Mouse (Mus musculus) layer of hippocampus, adult 9-10 months (tissue): ENCODE results near the gene Fam78b.

ENCODE experiments used
- DNase-seq: peaks from one replicate; pipeline ENCODE4 v3.0.0; 2022; ENCODE audit warnings: low spot score

Gene Fam78b

GRCm38 (mm10) chr1:167001174-167001843, at the start of gene Fam78b:
Fam78b (plus strand) TSS chr1:167001417.
- no peak for DNase-seq

GRCm38 (mm10) chr1:166964508-166964907, 36.7 kb upstream of the Fam78b start:
- DNase-seq, result no peak

- no peak for DNase-seq
Measured at GRCm38 (mm10) chr1:166968271-166968670, 32.9 kb upstream of the Fam78b start.

GRCm38 (mm10) chr1:166973731-166974130, 27.5 kb upstream of the Fam78b start:
- no peak for DNase-seq

GRCm38 (mm10) chr1:166978611-166979010, 22.6 kb upstream of the Fam78b start:
- no peak for DNase-seq

- no peak for DNase-seq
Measured at GRCm38 (mm10) chr1:166994266-166994665, 7.0 kb upstream of the Fam78b start.

GRCm38 (mm10) chr1:166996250-166996649, 5.0 kb upstream of the Fam78b start:
- no peak for DNase-seq

- DNase-seq, result no peak
Measured at GRCm38 (mm10) chr1:166996811-166997210, 4.4 kb upstream of the Fam78b start.

- DNase-seq, result no peak
Measured at GRCm38 (mm10) chr1:167000529-167001173, 566 bp upstream of the Fam78b start.

GRCm38 (mm10) chr1:167001844-167002485, 748 bp downstream of the Fam78b start:
- no peak for DNase-seq

- DNase-seq, result no peak
Measured at GRCm38 (mm10) chr1:167002486-167002850, 1.3 kb downstream of the Fam78b start.

- DNase-seq, result no peak
Measured at GRCm38 (mm10) chr1:167004621-167005020, 3.4 kb downstream of the Fam78b start.

GRCm38 (mm10) chr1:167007341-167007740, 6.1 kb downstream of the Fam78b start:
- no peak for DNase-seq

- no peak for DNase-seq
Measured at GRCm38 (mm10) chr1:167010190-167010589, 9.0 kb downstream of the Fam78b start.

GRCm38 (mm10) chr1:167011301-167011700, 10.1 kb downstream of the Fam78b start:
- DNase-seq, result no peak

- no peak for DNase-seq
Measured at GRCm38 (mm10) chr1:167012616-167013015, 11.4 kb downstream of the Fam78b start.

- no peak for DNase-seq
Measured at GRCm38 (mm10) chr1:167013234-167013864, 12.1 kb downstream of the Fam78b start.

GRCm38 (mm10) chr1:167016269-167016668, 15.1 kb downstream of the Fam78b start:
- DNase-seq, result no peak

GRCm38 (mm10) chr1:167022001-167022424, 20.8 kb downstream of the Fam78b start:
- no peak for DNase-seq

GRCm38 (mm10) chr1:167022541-167023121, 21.4 kb downstream of the Fam78b start:
- DNase-seq, result no peak

GRCm38 (mm10) chr1:167023794-167024193, 22.6 kb downstream of the Fam78b start:
- no peak for DNase-seq

- no peak for DNase-seq
Measured at GRCm38 (mm10) chr1:167024961-167025360, 23.7 kb downstream of the Fam78b start.
